Mouse (Mus musculus): ENCODE measurements around the gene S100a3. TPM values are rescaled to one million over a fixed set of nuclear protein-coding genes. Genes with fewer than 3 reads are reported as not detected.

S100a3 gene
- total and polyA plus RNA-seq, 3 experiments = 0.03 to 0.04 TPM; not detected in 1

- DNase-seq (ENCODE audit: low read depth, low spot score) = no peak
- H3K4me3 ChIP-seq (ENCODE audit: control insufficient read depth in 1 of 2, insufficient read depth in 1 of 2, low read depth in 2 of 2, low read length in 2 of 2) = no peak overlapping the region
- no peak overlapping the region for H3K9ac ChIP-seq (ENCODE audit: control insufficient read depth, low read depth, low read length, poor library complexity, severe bottlenecking)
- H3K9me3 ChIP-seq (replicated peaks; ENCODE audit: insufficient read depth, low read length) = no peaks in the 10 kb centered on the region
- TF ChIP-seq SMC3 (IDR thresholded peaks at IDR 0.05; ENCODE audit: low read depth, low read length) (no peak), CTCF (IDR thresholded peaks at IDR 0.05 in 2 of 3, conservative IDR thresholded peaks at IDR 0.05 in 1 of 3; ENCODE audit: control insufficient read depth in 1 of 3, insufficient read depth in 1 of 3, low read depth in 2 of 3, low read length in 3 of 3, poor library complexity in 1 of 3, severe bottlenecking in 1 of 3) (no peak), ZNF384 (IDR thresholded peaks at IDR 0.05; ENCODE audit: low read depth, low read length) (no peak), NELFE (IDR thresholded peaks at IDR 0.05; ENCODE audit: low read depth, low read length) (no peak), CHD1 (IDR thresholded peaks at IDR 0.05; ENCODE audit: low read depth, low read length) (no peak), ELF1 (IDR thresholded peaks at IDR 0.05; ENCODE audit: low read depth, low read length) (no peak), POLR2AphosphoS5 (IDR thresholded peaks at IDR 0.05; ENCODE audit: borderline replicate concordance, low read depth, low read length) (no peak), E2F4 (IDR thresholded peaks at IDR 0.05; ENCODE audit: borderline replicate concordance, low read depth, low read length) (no peak), ETS1 (IDR thresholded peaks at IDR 0.05; ENCODE audit: low read depth, low read length) (no peak), ZC3H11A (IDR thresholded peaks at IDR 0.05; ENCODE audit: low read depth, low read length) (no peak), MAFK (IDR thresholded peaks at IDR 0.05; ENCODE audit: borderline replicate concordance, low read depth, low read length) (no peak), TBP (IDR thresholded peaks at IDR 0.05; ENCODE audit: low read depth, low read length) (no peak), MEF2A (IDR thresholded peaks at IDR 0.05; ENCODE audit: extremely low read depth, insufficient replicate concordance, low read depth, low read length, poor library complexity, severe bottlenecking) (no peak), MYC (IDR thresholded peaks at IDR 0.05; ENCODE audit: low read depth, low read length) (no peak), TCF12 (IDR thresholded peaks at IDR 0.05; ENCODE audit: low read depth, low read length) (no peak), EP300 (IDR thresholded peaks at IDR 0.05; ENCODE audit: low read depth in 1 of 2, low read length in 2 of 2) (no peak), UBTF (IDR thresholded peaks at IDR 0.05; ENCODE audit: borderline replicate concordance, insufficient read depth, low read depth, low read length) (no peak), RAD21 (IDR thresholded peaks at IDR 0.05; ENCODE audit: low read depth, low read length) (no peak), MXI1 (IDR thresholded peaks at IDR 0.05; ENCODE audit: low read depth, low read length) (no peak)
- no peaks in the 10 kb centered on the region; a peak in 2 of 4 replicates for H3K36me3 ChIP-seq (ENCODE audit: control insufficient read depth in 1 of 2, insufficient read depth in 2 of 2, low read length in 2 of 2)
- H3K27me3 ChIP-seq (ENCODE audit: control insufficient read depth in 1 of 2, insufficient read depth in 2 of 2, low read length in 2 of 2) = peaks cover 5 to 7% of the 10 kb centered on the region in 2 experiments
- H3K4me1 ChIP-seq (ENCODE audit: control insufficient read depth in 1 of 2, insufficient read depth in 2 of 2, low read length in 2 of 2) = peaks cover 2 to 13% of the 10 kb centered on the region in 2 experiments; a peak in 2 of 4 replicates
- no peaks in the 10 kb centered on the region for H3K79me2 ChIP-seq (ENCODE audit: control insufficient read depth, insufficient read depth, low read length, poor library complexity)
- no peak overlapping the region for H3K27ac ChIP-seq (ENCODE audit: control insufficient read depth, low read depth, low read length)
Observed at GRCm38 (mm10) chr3:90527291-90527873, 33.0 kb upstream of the S100a3 start.

DNA sequence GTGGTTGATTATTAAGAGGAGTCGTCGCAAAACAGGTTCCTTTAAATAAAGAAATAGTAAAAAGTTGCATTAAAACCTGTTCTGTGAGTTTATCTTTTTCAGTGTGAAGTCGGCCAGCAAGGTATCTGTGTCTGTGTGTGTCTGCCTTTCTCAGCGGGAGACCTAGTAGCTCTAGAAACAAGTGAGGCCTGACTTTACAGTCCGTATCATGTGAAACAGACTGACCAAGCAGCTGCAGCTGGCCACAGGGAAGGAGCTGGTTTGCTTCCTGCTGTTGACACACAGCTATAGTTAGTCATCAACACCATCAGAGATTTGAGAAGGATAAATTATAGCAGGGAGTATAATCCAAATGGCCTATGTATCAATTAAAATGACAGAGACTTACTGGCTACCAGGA is 28.7 kb upstream of the S100a3 start:
- DNase-seq (ENCODE audit: low read depth, low spot score) = no peak
- peaks cover 12 to 18% of the 10 kb centered on the region in 2 experiments for H3K27me3 ChIP-seq (ENCODE audit: control insufficient read depth in 1 of 2, insufficient read depth in 2 of 2, low read length in 2 of 2)
- H3K9ac ChIP-seq (ENCODE audit: control insufficient read depth, low read depth, low read length, poor library complexity, severe bottlenecking) = no peak overlapping the region
- H3K27ac ChIP-seq (ENCODE audit: control insufficient read depth, low read depth, low read length) = no peak overlapping the region
- peaks cover 0 to 4% of the 10 kb centered on the region in 2 experiments; a peak in 1 of 4 replicates for H3K4me1 ChIP-seq (ENCODE audit: control insufficient read depth in 1 of 2, insufficient read depth in 2 of 2, low read length in 2 of 2)
- TF ChIP-seq POLR2AphosphoS5 (IDR thresholded peaks at IDR 0.05; ENCODE audit: borderline replicate concordance, low read depth, low read length) (no peak), TBP (IDR thresholded peaks at IDR 0.05; ENCODE audit: low read depth, low read length) (no peak), KAT2A (conservative IDR thresholded peaks at IDR 0.05; ENCODE audit: low read depth, low read length) (no peak), MYC (IDR thresholded peaks at IDR 0.05; ENCODE audit: low read depth, low read length) (no peak), GABPA (IDR thresholded peaks at IDR 0.05; ENCODE audit: low read depth, low read length) (no peak), ELF1 (IDR thresholded peaks at IDR 0.05; ENCODE audit: low read depth, low read length) (no peak), USF2 (IDR thresholded peaks at IDR 0.05; ENCODE audit: borderline replicate concordance in 1 of 2, insufficient read depth in 1 of 2, low read depth in 1 of 2, low read length in 2 of 2) (no peak), RCOR1 (IDR thresholded peaks at IDR 0.05; ENCODE audit: low read depth, low read length) (no peak), TAL1 (IDR thresholded peaks at IDR 0.05; ENCODE audit: low read length) (no peak), TCF12 (IDR thresholded peaks at IDR 0.05; ENCODE audit: low read depth, low read length) (no peak), ZC3H11A (IDR thresholded peaks at IDR 0.05; ENCODE audit: low read depth, low read length) (no peak)
- no peaks in the 10 kb centered on the region for H3K36me3 ChIP-seq (ENCODE audit: control insufficient read depth in 1 of 2, insufficient read depth in 2 of 2, low read length in 2 of 2)
- H3K79me2 ChIP-seq (ENCODE audit: control insufficient read depth, insufficient read depth, low read length, poor library complexity) = no peaks in the 10 kb centered on the region
- H3K9me3 ChIP-seq (replicated peaks; ENCODE audit: insufficient read depth, low read length) = no peaks in the 10 kb centered on the region
- H3K4me3 ChIP-seq (ENCODE audit: control insufficient read depth in 1 of 2, insufficient read depth in 1 of 2, low read depth in 2 of 2, low read length in 2 of 2) = no peak overlapping the region
